Mouse (Mus musculus) brain, embryonic 18.5 days (tissue): Measurements from ENCODE around the gene Mrap2.

Experiments
- DNase-seq: peaks from one replicate; pipeline ENCODE4 v3.0.0-alpha.2; 2012; ENCODE audit warnings: low read depth, low spot score

Gene Mrap2

DNA sequence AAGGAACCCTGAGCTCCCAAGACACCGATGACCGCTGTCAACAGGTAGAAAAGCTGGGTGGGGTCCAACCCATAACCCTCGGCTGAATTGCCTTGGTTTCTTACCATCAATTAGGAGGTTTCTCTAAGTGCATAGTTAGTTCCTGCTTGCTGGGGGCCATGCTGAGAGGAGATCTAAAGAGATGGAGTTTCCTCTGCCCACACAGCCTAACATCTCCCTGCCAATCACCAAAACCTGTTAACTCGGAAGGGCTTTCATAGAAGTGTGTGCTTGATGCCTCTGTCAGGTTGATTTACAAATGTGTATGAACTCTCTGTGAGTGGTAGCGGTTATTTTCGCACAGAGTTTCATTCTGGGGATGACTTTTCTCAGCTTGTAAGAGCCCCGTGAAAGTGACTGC, 34.4 kb downstream of the Mrap2 start:
- no peak for DNase-seq

DNA sequence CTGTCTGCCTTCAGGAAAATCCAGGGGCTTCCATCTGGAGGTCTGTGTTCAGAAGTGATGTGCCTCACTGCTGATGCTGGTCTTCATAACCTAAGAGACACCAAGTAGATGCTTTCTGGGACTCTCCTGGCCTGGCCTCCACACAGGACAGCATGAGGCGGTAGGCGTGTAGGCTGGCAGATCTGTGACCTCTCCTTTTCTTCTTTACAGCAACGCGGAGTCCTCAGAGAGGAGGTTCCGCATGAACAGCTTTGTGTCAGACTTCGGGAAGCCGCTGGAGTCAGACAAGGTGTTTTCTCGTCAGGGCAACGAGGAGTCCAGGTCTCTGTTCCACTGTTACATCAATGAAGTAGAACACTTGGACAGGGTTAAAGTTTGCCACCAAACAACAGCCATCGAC, 38.1 kb downstream of the Mrap2 start:
- DNase-seq: no peak

DNA sequence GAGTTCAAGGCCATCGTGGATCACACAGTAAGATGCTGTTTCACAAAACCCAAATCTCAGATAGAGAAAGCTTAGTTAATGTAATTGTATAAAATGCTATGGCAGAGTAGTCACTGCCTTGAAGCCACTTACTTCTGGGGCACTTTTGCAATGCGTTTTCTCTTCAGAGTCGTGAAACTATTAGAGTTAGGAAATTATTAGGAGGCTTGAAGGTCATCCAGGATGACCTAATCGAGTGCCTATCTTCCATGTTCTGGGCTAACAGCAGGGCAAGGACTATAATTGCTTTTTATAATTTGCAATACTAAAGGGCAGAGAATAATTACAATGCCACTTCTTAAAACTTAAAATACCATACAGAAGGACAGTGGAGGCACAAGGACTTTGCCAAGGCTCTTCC, 43.2 kb downstream of the Mrap2 start:
- no peak for DNase-seq

GRCm38 (mm10) chr9:87193721-87194120, 49.6 kb downstream of the Mrap2 start:
- DNase-seq: no peak

GRCm38 (mm10) chr9:87197277-87197676, 53.2 kb downstream of the Mrap2 start:
- no peak for DNase-seq

GRCm38 (mm10) chr9:87198036-87198435, 53.9 kb downstream of the Mrap2 start:
- DNase-seq: no peak

- no peak for DNase-seq
Measured at GRCm38 (mm10) chr9:87200426-87200825, 56.3 kb downstream of the Mrap2 start.

DNA sequence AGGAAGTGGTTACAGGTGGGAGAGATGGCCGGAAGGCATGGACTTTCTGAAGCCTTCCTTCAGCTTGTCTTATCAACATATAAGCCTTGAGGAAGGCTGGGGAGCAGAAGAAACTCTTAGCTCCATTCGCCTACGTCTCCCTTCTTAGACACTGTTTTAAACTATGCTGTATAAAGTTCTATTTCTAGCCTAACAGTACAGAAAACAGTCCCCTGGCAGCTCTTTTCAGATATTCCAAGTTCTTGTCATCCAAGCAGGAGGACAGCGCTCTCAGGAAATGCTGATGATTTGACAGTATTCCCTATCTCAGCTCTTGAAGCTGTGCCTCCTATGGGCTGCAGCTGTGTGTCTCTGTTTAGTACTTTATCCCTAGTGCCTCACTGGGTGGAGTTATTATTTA, 56.8 kb downstream of the Mrap2 start:
- DNase-seq: no peak

DNA sequence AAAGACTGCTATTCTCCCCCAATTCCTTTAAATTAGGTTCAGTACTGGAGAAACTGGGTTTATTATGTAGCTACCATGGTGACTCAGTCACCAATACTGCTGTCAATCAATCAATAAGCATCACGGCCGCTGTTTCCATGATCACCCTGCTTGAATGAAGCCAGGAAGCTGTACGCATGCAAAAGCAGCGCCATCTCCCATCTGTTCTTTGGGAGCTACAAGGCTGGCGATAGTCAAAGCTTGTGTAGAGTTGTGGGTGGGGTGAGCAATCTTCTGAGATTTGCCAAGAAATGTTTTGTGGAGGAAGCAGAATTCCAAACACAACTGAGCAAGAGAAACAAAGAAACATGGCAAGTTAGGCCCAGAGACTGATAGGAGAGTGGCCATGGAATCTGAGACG, 58.3 kb downstream of the Mrap2 start:
- DNase-seq: no peak

GRCm38 (mm10) chr9:87210830-87211339, 66.8 kb downstream of the Mrap2 start:
- no peak for DNase-seq

DNA sequence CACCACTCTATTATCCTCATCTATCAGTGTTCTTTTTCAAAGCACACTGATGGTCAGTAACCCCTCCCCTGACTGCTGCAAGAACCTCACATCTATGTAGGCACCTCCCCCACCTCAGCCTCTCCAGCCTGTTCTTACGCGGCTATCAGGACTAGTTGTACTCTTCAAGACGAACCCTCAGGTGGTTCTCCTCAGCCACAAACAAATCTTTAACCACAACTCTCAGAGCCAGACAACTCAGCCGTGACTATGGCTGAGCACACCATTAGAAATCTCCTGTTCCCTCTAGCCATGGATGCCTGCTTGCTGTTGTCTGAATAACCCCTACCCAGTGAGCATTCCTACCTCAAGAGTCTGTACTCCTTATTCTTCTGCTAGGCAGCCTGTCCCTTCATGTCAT, 69.1 kb downstream of the Mrap2 start:
- DNase-seq: no peak
